Mouse (Mus musculus): Measurements from ENCODE around the gene Slc25a44. TPM values are rescaled to one million over a fixed set of nuclear protein-coding genes. Genes with fewer than 3 reads are reported as not detected.

Slc25a44 gene
- polyA plus RNA-seq, 1 experiment, result 1.2 TPM

- H3K4me3 ChIP-seq (replicated peaks), result peak overlapping the region; percentile 78
- no peaks in the 10 kb centered on the region for H3K27me3 ChIP-seq (ENCODE audit: control insufficient read depth)
- TF ChIP-seq TAL1 (IDR thresholded peaks at IDR 0.05; ENCODE audit: low read length) (no peak), GATA1 (IDR thresholded peaks at IDR 0.05; ENCODE audit: low read length) (no peak)
- peaks cover 80% of the 10 kb centered on the region for H3K36me3 ChIP-seq (ENCODE audit: control insufficient read depth)
- H3K9me3 ChIP-seq (ENCODE audit: control insufficient read depth, low read length), result no peaks in the 10 kb centered on the region
- peaks cover 87% of the 10 kb centered on the region for H3K4me1 ChIP-seq (ENCODE audit: control insufficient read depth)
Observed at GRCm38 (mm10) chr3:88410645-88411031, 14.3 kb downstream of the Slc25a44 start.

DNA sequence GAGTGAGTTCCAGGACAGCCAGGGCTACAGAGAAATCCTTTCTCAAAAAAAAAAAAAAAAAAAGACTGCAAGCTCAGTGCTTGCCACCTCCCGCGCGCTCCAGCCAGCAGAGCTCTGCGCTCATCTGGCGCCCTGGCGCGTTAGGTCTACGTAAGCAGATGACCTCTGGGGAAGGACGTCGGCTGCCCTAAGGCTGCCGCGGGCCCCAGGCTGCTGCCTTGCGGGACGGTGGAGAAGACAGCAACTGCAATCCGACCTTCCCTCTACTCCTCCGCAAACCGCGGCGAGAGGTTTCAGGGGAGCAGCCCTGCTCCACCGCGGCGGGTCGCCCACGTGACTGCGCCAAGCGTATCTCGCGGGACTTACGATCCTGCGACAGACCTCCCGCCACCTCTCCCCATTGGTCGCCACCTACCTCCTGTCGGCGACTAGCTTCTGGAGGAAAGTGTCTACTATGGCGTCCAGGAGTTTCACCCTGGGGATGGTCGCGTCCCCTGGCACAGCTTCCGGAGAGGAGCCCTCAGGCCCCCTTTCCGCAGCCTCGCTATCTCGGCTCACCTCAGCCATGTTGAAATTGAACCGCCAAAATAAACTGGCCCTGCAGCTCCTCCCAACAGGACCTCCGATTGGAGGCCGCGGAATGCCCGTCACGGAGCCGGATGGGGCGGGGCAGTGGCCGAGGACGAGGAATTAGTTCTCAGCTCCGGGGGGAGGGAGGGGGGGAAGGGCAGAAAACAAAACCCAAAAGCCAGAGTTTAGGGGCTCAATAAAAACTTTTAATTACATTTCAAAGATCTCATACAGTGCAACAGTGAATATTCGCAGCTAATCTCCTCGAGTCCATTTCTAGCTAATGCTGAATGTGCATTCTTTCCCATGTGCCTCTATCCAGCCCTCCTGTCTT lies 14.9 kb downstream of the Slc25a44 start, which contains the start of gene Pmf1:
Gene Pmf1, minus strand, starts transcription at position 591 of the 904 bp plus-strand sequence.
- Histone ChIP-seq H3K4me1 (ENCODE audit: control insufficient read depth) (peaks cover 81% of the 10 kb centered on the region), H3K27me3 (ENCODE audit: control insufficient read depth) (no peaks in the 10 kb centered on the region), H3K36me3 (ENCODE audit: control insufficient read depth) (peaks cover 77% of the 10 kb centered on the region), H3K4me3 (replicated peaks) (peak within 1 kb of the TSS; percentile 78), H3K9me3 (ENCODE audit: control insufficient read depth, low read length) (no peaks in the 10 kb centered on the region)
- TF ChIP-seq TAL1 (IDR thresholded peaks at IDR 0.05; ENCODE audit: low read length) (no peak), GATA1 (IDR thresholded peaks at IDR 0.05; ENCODE audit: low read length) (no peak)

DNA sequence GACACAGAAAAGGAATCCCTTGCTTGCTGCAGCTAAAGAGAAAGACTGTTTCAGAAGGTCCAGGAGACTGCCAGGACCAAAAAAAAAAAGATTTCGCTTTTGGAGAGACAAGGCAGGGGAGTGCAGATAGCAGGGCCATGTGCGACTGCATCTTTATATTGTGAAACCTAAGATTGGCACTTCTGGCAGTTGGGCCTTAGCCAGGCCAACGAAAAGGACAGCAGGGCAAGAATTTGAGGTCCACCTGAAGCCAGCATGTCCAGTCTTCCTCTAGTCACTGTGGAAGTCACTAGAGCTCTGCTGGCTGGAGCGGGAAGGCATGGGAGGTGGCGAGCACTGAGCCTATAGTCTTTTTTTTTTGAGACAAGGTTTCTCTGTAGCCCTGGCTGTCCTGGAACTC lies 16.0 kb downstream of the Slc25a44 start:
- TF ChIP-seq TAL1 (IDR thresholded peaks at IDR 0.05; ENCODE audit: low read length), result no peak
- TF ChIP-seq GATA1 (IDR thresholded peaks at IDR 0.05; ENCODE audit: low read length), result no peak
- H3K4me3 ChIP-seq (replicated peaks), result peak overlapping the region; percentile 78
- H3K9me3 ChIP-seq (ENCODE audit: control insufficient read depth, low read length), result no peaks in the 10 kb centered on the region
- H3K4me1 ChIP-seq (ENCODE audit: control insufficient read depth), result peaks cover 73% of the 10 kb centered on the region
- no peaks in the 10 kb centered on the region for H3K27me3 ChIP-seq (ENCODE audit: control insufficient read depth)
- H3K36me3 ChIP-seq (ENCODE audit: control insufficient read depth), result peaks cover 73% of the 10 kb centered on the region

- H3K9me3 ChIP-seq (ENCODE audit: control insufficient read depth, low read length), result no peaks in the 10 kb centered on the region
- H3K4me3 ChIP-seq (replicated peaks), result no peak overlapping the region
- no peaks in the 10 kb centered on the region for H3K27me3 ChIP-seq (ENCODE audit: control insufficient read depth)
- TF ChIP-seq GATA1 (IDR thresholded peaks at IDR 0.05; ENCODE audit: low read length) (no peak), TAL1 (IDR thresholded peaks at IDR 0.05; ENCODE audit: low read length) (no peak)
- H3K4me1 ChIP-seq (ENCODE audit: control insufficient read depth), result peaks cover 60% of the 10 kb centered on the region
- peaks cover 73% of the 10 kb centered on the region for H3K36me3 ChIP-seq (ENCODE audit: control insufficient read depth)
Observed at GRCm38 (mm10) chr3:88407529-88407928, 17.4 kb downstream of the Slc25a44 start.

DNA sequence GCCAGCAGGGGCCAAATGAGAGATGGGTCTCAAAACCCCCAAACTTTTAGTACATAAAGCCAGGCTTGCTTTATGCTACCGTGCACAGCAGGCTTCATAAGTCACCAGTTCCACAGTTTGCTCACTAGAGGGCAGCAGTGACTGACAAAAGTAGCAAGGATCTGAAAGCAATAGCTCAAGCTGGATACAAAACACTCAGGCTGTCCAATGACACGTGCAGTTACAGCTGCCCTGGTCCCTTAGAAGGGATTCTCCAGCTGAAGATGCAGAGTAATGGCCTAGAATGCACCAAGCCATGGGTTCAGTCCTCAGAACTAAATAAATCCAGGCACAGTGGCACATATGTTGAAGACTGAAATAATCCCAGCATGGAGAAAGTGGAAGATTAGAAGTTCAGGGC lies 17.8 kb downstream of the Slc25a44 start:
- no peak overlapping the region for H3K4me3 ChIP-seq (replicated peaks)
- no peaks in the 10 kb centered on the region for H3K27me3 ChIP-seq (ENCODE audit: control insufficient read depth)
- peaks cover 73% of the 10 kb centered on the region for H3K36me3 ChIP-seq (ENCODE audit: control insufficient read depth)
- no peaks in the 10 kb centered on the region for H3K9me3 ChIP-seq (ENCODE audit: control insufficient read depth, low read length)
- peaks cover 55% of the 10 kb centered on the region for H3K4me1 ChIP-seq (ENCODE audit: control insufficient read depth)
- TF ChIP-seq TAL1 (IDR thresholded peaks at IDR 0.05; ENCODE audit: low read length), result no peak
- TF ChIP-seq GATA1 (IDR thresholded peaks at IDR 0.05; ENCODE audit: low read length), result no peak

- Histone ChIP-seq H3K9me3 (ENCODE audit: control insufficient read depth, low read length) (peaks cover 3% of the 10 kb centered on the region; the same call in 1 of the 2 replicates), H3K27me3 (ENCODE audit: control insufficient read depth) (no peaks in the 10 kb centered on the region), H3K4me1 (ENCODE audit: control insufficient read depth) (peaks cover 27% of the 10 kb centered on the region), H3K4me3 (replicated peaks) (no peak overlapping the region), H3K36me3 (ENCODE audit: control insufficient read depth) (peaks cover 83% of the 10 kb centered on the region)
- TF ChIP-seq TAL1 (IDR thresholded peaks at IDR 0.05; ENCODE audit: low read length), result no peak
- TF ChIP-seq GATA1 (IDR thresholded peaks at IDR 0.05; ENCODE audit: low read length), result no peak
Observed at GRCm38 (mm10) chr3:88403522-88404230, 21.3 kb downstream of the Slc25a44 start.

GRCm38 (mm10) chr3:88398666-88399065 lies 26.3 kb downstream of the Slc25a44 start:
- Histone ChIP-seq H3K4me3 (replicated peaks) (no peak overlapping the region), H3K27me3 (ENCODE audit: control insufficient read depth) (no peaks in the 10 kb centered on the region), H3K9me3 (ENCODE audit: control insufficient read depth, low read length) (peaks cover 3% of the 10 kb centered on the region; the same call in 1 of the 2 replicates), H3K4me1 (ENCODE audit: control insufficient read depth) (peaks cover 3% of the 10 kb centered on the region; the same call in 1 of the 2 replicates), H3K36me3 (ENCODE audit: control insufficient read depth) (peaks cover 91% of the 10 kb centered on the region)
- no peak for TF ChIP-seq TAL1 (IDR thresholded peaks at IDR 0.05; ENCODE audit: low read length)
- no peak for TF ChIP-seq GATA1 (IDR thresholded peaks at IDR 0.05; ENCODE audit: low read length)

DNA sequence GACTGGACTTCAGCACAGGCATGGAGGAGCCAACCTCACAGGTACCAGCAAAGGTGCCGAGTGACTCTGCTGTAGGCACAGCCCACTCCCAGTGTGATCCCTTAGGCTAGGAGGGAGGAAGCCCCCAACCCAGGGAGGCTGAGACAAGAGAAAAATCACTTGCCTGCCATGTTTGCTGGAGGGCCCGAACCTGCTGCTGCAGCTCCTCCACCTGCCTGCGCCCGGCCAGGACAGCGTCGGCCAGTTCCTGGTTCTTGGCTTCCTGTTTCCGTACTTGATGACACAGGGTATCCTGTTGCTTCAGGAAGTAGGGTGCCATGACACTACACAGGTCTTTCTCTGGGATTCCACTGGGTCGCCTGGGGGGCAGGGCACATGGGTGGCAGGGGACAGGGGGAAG lies 29.2 kb downstream of the Slc25a44 start:
- Histone ChIP-seq H3K27me3 (ENCODE audit: control insufficient read depth) (no peaks in the 10 kb centered on the region), H3K4me1 (ENCODE audit: control insufficient read depth) (peaks cover 3% of the 10 kb centered on the region; the same call in 1 of the 2 replicates), H3K9me3 (ENCODE audit: control insufficient read depth, low read length) (peaks cover 3% of the 10 kb centered on the region; the same call in 1 of the 2 replicates), H3K36me3 (ENCODE audit: control insufficient read depth) (peaks cover 85% of the 10 kb centered on the region), H3K4me3 (replicated peaks) (no peak overlapping the region)
- TF ChIP-seq GATA1 (IDR thresholded peaks at IDR 0.05; ENCODE audit: low read length) (no peak), TAL1 (IDR thresholded peaks at IDR 0.05; ENCODE audit: low read length) (no peak)

DNA sequence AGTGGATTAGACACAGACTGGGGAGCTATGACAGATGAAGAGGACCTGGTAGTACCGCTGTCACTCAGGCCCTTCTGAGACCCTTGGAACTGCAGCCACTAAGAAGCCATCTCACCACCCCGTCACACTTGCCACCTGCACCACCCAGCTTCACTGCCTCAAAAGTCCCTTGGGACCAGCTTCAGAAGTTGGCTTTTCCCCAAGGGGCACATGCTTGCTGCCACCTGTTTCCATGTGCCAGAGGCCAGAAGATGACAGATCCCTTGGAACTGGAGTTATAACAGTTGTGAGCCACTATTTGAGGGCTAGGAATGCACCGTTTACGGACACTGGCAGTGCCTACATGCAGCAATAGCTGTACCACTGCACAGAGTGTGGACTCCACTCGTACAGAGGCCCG lies 29.7 kb downstream of the Slc25a44 start:
- H3K9me3 ChIP-seq (ENCODE audit: control insufficient read depth, low read length), result peaks cover 4% of the 10 kb centered on the region; the same call in 1 of the 2 replicates
- no peak overlapping the region for H3K4me3 ChIP-seq (replicated peaks)
- H3K4me1 ChIP-seq (ENCODE audit: control insufficient read depth), result peaks cover 3% of the 10 kb centered on the region; the same call in 1 of the 2 replicates
- no peaks in the 10 kb centered on the region for H3K27me3 ChIP-seq (ENCODE audit: control insufficient read depth)
- no peak for TF ChIP-seq TAL1 (IDR thresholded peaks at IDR 0.05; ENCODE audit: low read length)
- peaks cover 85% of the 10 kb centered on the region for H3K36me3 ChIP-seq (ENCODE audit: control insufficient read depth)
